Mouse (Mus musculus) cerebellum, adult 2 months (tissue): ENCODE results near the gene Notch1. TPM values are rescaled to one million over a fixed set of nuclear protein-coding genes. Genes with fewer than 3 reads are reported as not detected.
A peak's percentile ranks its signal among the peaks of the same experiment; 100 is the strongest.

Experiments
- DNase-seq, 2 experiments: peaks; one replicate each; pipeline ENCODE4 v3.0.0; 2021
- H3K27ac ChIP-seq: fragments of 200-500 bp; 2 replicates; pipeline ENCODE4 v1.5.1; 2012; ENCODE audit warnings: low read length, control low read depth, inconsistent platforms; ENCODE audit not compliant: insufficient read depth
- H3K27me3 ChIP-seq: fragments of 200-500 bp; 2 replicates; pipeline ENCODE4 v1.6.1; 2012; ENCODE audit warnings: inconsistent platforms, mild to moderate bottlenecking, low read length, moderate library complexity; ENCODE audit not compliant: control insufficient read depth, insufficient read depth
- H3K4me1 ChIP-seq: fragments of 200-500 bp; 2 replicates; pipeline ENCODE4 v1.6.1; 2011; ENCODE audit warnings: low read length; ENCODE audit not compliant: control insufficient read depth, insufficient read depth
- H3K4me3 ChIP-seq: fragments of 200-500 bp; replicated peaks from 2 replicates; pipeline ENCODE3; 2011; ENCODE audit warnings: mild to moderate bottlenecking, low read depth, low read length, control low read depth; ENCODE audit not compliant: insufficient read depth
- CTCF ChIP-seq: fragments of 200-500 bp; IDR thresholded peaks from 2 replicates; pipeline ENCODE4 v1.5.1; 2011; ENCODE audit warnings: low read depth, mild to moderate bottlenecking, control low read depth, low read length, moderate library complexity, borderline replicate concordance; ENCODE audit not compliant: insufficient read depth
- POLR2A ChIP-seq: fragments of 200-500 bp; IDR thresholded peaks from 2 replicates; pipeline ENCODE4 v1.6.1; 2011; ENCODE audit warnings: low read length, control low read depth, borderline replicate concordance; ENCODE audit not compliant: insufficient read depth
- WGBS: fragments of 180-500 bp; shearing (Covaris S2); methylation state at CpG from one replicate; pipeline ENCODE4 v1.1.7; 2018; 5-methylcytosine and 5-hydroxymethylcytosine counted together
- polyA plus RNA-seq: library from polyadenylated mRNA; depleted of rRNA; stranded (reverse); fragments of >200 nt; gene quantifications from 2 replicates; pipeline ENCODE4 v1.2.3, GENCODE M21; 2012; rRNA removed

The Notch1 gene
- polyA plus RNA-seq: 10.5 and 11.6 TPM in 2 replicates

- no peaks in the 10 kb centered on the region for H3K27me3 ChIP-seq
- 14% methylated on average over 12 of the region's 12 CpGs for WGBS
- H3K4me3 ChIP-seq: no peak within 1 kb of the TSS
- H3K4me1 ChIP-seq: peaks cover 4% of the 10 kb centered on the region; the same call in 1 of the 2 replicates
- TF ChIP-seq CTCF (no peak), POLR2A (no peak)
- no peak within 1 kb of the TSS for H3K27ac ChIP-seq
- DNase-seq: no peak
Observed at GRCm38 (mm10) chr2:26516275-26516674, at the start of gene Notch1. Gene Notch1, minus strand, starts transcription at chr2:26516663.

- Histone ChIP-seq H3K27me3 (no peaks in the 10 kb centered on the region), H3K4me3 (no peak overlapping the region), H3K27ac (no peak overlapping the region), H3K4me1 (no peaks in the 10 kb centered on the region)
- peak; percentile 28 to 41 for DNase-seq
- WGBS: 16% methylated on average over 4 of the region's 4 CpGs
- TF ChIP-seq POLR2A (no peak), CTCF (peak; percentile 69)
Observed at GRCm38 (mm10) chr2:26566221-26566620, 49.8 kb upstream of the Notch1 start.

- TF ChIP-seq POLR2A (no peak), CTCF (peak; percentile 62; the same call in 1 of the 2 replicates)
- peak in 1 of 2 experiments; percentile 18 for DNase-seq
- Histone ChIP-seq H3K4me3 (no peak overlapping the region), H3K27me3 (no peaks in the 10 kb centered on the region), H3K4me1 (no peaks in the 10 kb centered on the region), H3K27ac (no peak overlapping the region)
- 44% methylated on average over 6 of the region's 6 CpGs for WGBS
Observed at GRCm38 (mm10) chr2:26561351-26562016, 45.0 kb upstream of the Notch1 start.

GRCm38 (mm10) chr2:26560506-26560905, 44.0 kb upstream of the Notch1 start:
- no peaks in the 10 kb centered on the region for H3K4me1 ChIP-seq
- no peak overlapping the region for H3K4me3 ChIP-seq
- H3K27me3 ChIP-seq: no peaks in the 10 kb centered on the region
- 80% methylated on average over 5 of the region's 5 CpGs for WGBS
- no peak for DNase-seq
- TF ChIP-seq POLR2A: no peak
- no peak for TF ChIP-seq CTCF
- no peak overlapping the region for H3K27ac ChIP-seq

GRCm38 (mm10) chr2:26556535-26556993, 40.1 kb upstream of the Notch1 start:
- H3K27ac ChIP-seq: no peak overlapping the region
- TF ChIP-seq CTCF (no peak), POLR2A (no peak)
- no peak overlapping the region for H3K4me3 ChIP-seq
- WGBS: 56% methylated on average over 4 of the region's 4 CpGs
- no peaks in the 10 kb centered on the region; the same call in 1 of the 2 replicates for H3K4me1 ChIP-seq
- H3K27me3 ChIP-seq: no peaks in the 10 kb centered on the region
- no peak for DNase-seq

GRCm38 (mm10) chr2:26555076-26555475, 38.6 kb upstream of the Notch1 start:
- Histone ChIP-seq H3K4me3 (no peak overlapping the region), H3K4me1 (no peaks in the 10 kb centered on the region; the same call in 1 of the 2 replicates), H3K27me3 (no peaks in the 10 kb centered on the region), H3K27ac (no peak overlapping the region)
- WGBS: 61% methylated on average over 4 of the region's 4 CpGs
- DNase-seq: no peak
- TF ChIP-seq CTCF: no peak
- TF ChIP-seq POLR2A: no peak

GRCm38 (mm10) chr2:26553904-26554303, 37.4 kb upstream of the Notch1 start:
- no peak overlapping the region for H3K4me3 ChIP-seq
- TF ChIP-seq CTCF (no peak), POLR2A (no peak)
- WGBS: 53% methylated on average over 9 of the region's 9 CpGs
- H3K4me1 ChIP-seq: no peaks in the 10 kb centered on the region; the same call in 1 of the 2 replicates
- no peak for DNase-seq
- no peak overlapping the region for H3K27ac ChIP-seq
- H3K27me3 ChIP-seq: no peaks in the 10 kb centered on the region

- no peaks in the 10 kb centered on the region for H3K27me3 ChIP-seq
- 94% methylated on average over 2 of the region's 2 CpGs for WGBS
- peaks cover 6% of the 10 kb centered on the region for H3K4me1 ChIP-seq
- TF ChIP-seq CTCF: no peak
- TF ChIP-seq POLR2A: no peak
- H3K4me3 ChIP-seq: no peak overlapping the region
- H3K27ac ChIP-seq: no peak overlapping the region
- no peak for DNase-seq
Observed at GRCm38 (mm10) chr2:26552066-26552465, 35.6 kb upstream of the Notch1 start.
